Mouse (Mus musculus): ENCODE measurements around the gene A430005L14Rik. TPM values are rescaled to one million over a fixed set of nuclear protein-coding genes. Genes with fewer than 3 reads are reported as not detected.

The A430005L14Rik gene
- total and polyA plus RNA-seq, 3 experiments, result 26.8 to 48.9 (median 41.8) TPM

GRCm38 (mm10) chr4:153979243-153979642, 22.2 kb downstream of the A430005L14Rik start:
- dilution Hi-C loops (cut with MboI; ENCODE audit: extremely low pct_ligation_motif_present, extremely low pct_unique_long_range_greater_than_20kb, low sequenced_read_pairs), result no loop called here
- H3K36me3 ChIP-seq (replicated peaks in 1 of 2; ENCODE audit: control insufficient read depth in 1 of 2, insufficient read depth in 1 of 2, low read length in 1 of 2), result peaks cover 41 to 63% of the 10 kb centered on the region in 2 experiments

DNA sequence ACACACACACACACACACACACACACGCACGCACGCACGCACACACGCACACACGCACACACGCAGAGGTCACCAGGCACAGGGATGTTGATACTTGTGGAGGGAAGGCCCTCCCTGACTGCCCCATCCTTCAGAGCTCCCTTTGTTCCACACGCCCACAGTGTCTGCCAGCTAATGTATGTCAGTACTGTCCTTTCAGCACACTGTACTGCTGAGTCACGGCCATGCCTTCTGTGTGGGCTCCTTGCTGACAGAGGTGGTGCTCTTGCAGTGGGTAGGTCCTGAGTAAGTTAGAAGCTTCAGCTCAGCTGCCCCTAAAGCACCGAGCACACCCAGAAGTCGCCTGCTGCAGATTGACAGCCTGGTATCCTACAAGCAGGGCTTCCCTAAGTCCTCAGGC, 23.4 kb downstream of the A430005L14Rik start:
- H3K4me1 ChIP-seq (ENCODE audit: control insufficient read depth in 1 of 2, insufficient read depth in 2 of 2), result peaks cover 3 to 21% of the 10 kb centered on the region in 2 experiments; a peak in 2 of 4 replicates
- H3K4me2 ChIP-seq (ENCODE audit: insufficient read depth, low read depth, poor library complexity, severe bottlenecking), result no peak overlapping the region
- H3K27me3 ChIP-seq (replicated peaks), result no peaks in the 10 kb centered on the region
- H3K9me3 ChIP-seq (replicated peaks; ENCODE audit: low read length), result no peaks in the 10 kb centered on the region
- H3K4me3 ChIP-seq (replicated peaks in 1 of 3; ENCODE audit: low read depth in 2 of 3, low read length in 2 of 3, poor library complexity in 1 of 3), result no peak overlapping the region
- in situ Hi-C loops (cut with MboI; ENCODE audit: low pct_ligation_motif_present, low pct_unique_long_range_greater_than_20kb, low sequenced_read_pairs), result no loop called here
- H3K79me2 ChIP-seq (replicated peaks; ENCODE audit: control insufficient read depth, extremely low read depth, insufficient read depth, poor library complexity, severe bottlenecking), result peaks cover 4% of the 10 kb centered on the region
- H3K27ac ChIP-seq (ENCODE audit: insufficient read depth, low read depth), result no peak overlapping the region
- no peak overlapping the region for H3K9ac ChIP-seq (ENCODE audit: insufficient read depth, low read depth)
- TF ChIP-seq ZMIZ1 (IDR thresholded peaks at IDR 0.05; ENCODE audit: low read depth, low read length) (no peak), MYC (IDR thresholded peaks at IDR 0.05; ENCODE audit: low read depth, low read length) (no peak), CHD2 (IDR thresholded peaks at IDR 0.05; ENCODE audit: low read length) (no peak), PAX5 (IDR thresholded peaks at IDR 0.05; ENCODE audit: low read length) (no peak), IRF4 (IDR thresholded peaks at IDR 0.05; ENCODE audit: low read depth, low read length) (no peak), MAX (IDR thresholded peaks at IDR 0.05; ENCODE audit: low read length) (no peak), JUN (IDR thresholded peaks at IDR 0.05; ENCODE audit: insufficient read depth, low read depth, low read length) (no peak), MAZ (IDR thresholded peaks at IDR 0.05; ENCODE audit: low read depth, low read length) (no peak), ZKSCAN1 (IDR thresholded peaks at IDR 0.05; ENCODE audit: borderline replicate concordance, low read depth, low read length) (no peak), TCF12 (IDR thresholded peaks at IDR 0.05; ENCODE audit: low read depth, low read length) (no peak), ZC3H11A (IDR thresholded peaks at IDR 0.05; ENCODE audit: low read depth, low read length) (no peak), HCFC1 (IDR thresholded peaks at IDR 0.05; ENCODE audit: low read depth, low read length) (no peak), NELFE (IDR thresholded peaks at IDR 0.05; ENCODE audit: low read depth, low read length) (no peak), USF2 (conservative IDR thresholded peaks at IDR 0.05; ENCODE audit: low read depth, low read length) (no peak), CHD1 (IDR thresholded peaks at IDR 0.05; ENCODE audit: low read depth, low read length) (no peak), MXI1 (IDR thresholded peaks at IDR 0.05; ENCODE audit: low read depth, low read length) (no peak), SIN3A (IDR thresholded peaks at IDR 0.05; ENCODE audit: low read length) (no peak), ZNF384 (IDR thresholded peaks at IDR 0.05; ENCODE audit: low read depth, low read length) (no peak), MAFK (IDR thresholded peaks at IDR 0.05; ENCODE audit: insufficient replicate concordance, low read length) (no peak), BHLHE40 (IDR thresholded peaks at IDR 0.05; ENCODE audit: low read depth, low read length) (no peak)
- DNase-seq (ENCODE audit: extremely low read depth), result no peak
- peaks cover 51 to 75% of the 10 kb centered on the region in 2 experiments for H3K36me3 ChIP-seq (replicated peaks in 1 of 2; ENCODE audit: control insufficient read depth in 1 of 2, insufficient read depth in 1 of 2, low read length in 1 of 2)
- dilution Hi-C loops (cut with MboI; ENCODE audit: extremely low pct_ligation_motif_present, extremely low pct_unique_long_range_greater_than_20kb, low sequenced_read_pairs), result no loop called here

More at GRCm38 (mm10) chr4:153979243-153979642, 22.2 kb downstream of the A430005L14Rik start:
- no peaks in the 10 kb centered on the region for H3K27me3 ChIP-seq (replicated peaks)
- H3K4me1 ChIP-seq (ENCODE audit: control insufficient read depth in 1 of 2, insufficient read depth in 2 of 2), result peaks cover 3 to 21% of the 10 kb centered on the region in 2 experiments; a peak in 2 of 4 replicates
- no peak for DNase-seq (ENCODE audit: extremely low read depth)
- H3K79me2 ChIP-seq (replicated peaks; ENCODE audit: control insufficient read depth, extremely low read depth, insufficient read depth, poor library complexity, severe bottlenecking), result peaks cover 4% of the 10 kb centered on the region
- H3K4me2 ChIP-seq (ENCODE audit: insufficient read depth, low read depth, poor library complexity, severe bottlenecking), result no peak overlapping the region
- no peak overlapping the region for H3K9ac ChIP-seq (ENCODE audit: insufficient read depth, low read depth)
- in situ Hi-C loops (cut with MboI; ENCODE audit: low pct_ligation_motif_present, low pct_unique_long_range_greater_than_20kb, low sequenced_read_pairs), result no loop called here
- TF ChIP-seq RCOR1 (conservative IDR thresholded peaks at IDR 0.05; ENCODE audit: low read depth, low read length), result no peak
- H3K4me3 ChIP-seq (replicated peaks in 1 of 3; ENCODE audit: low read depth in 2 of 3, low read length in 2 of 3, poor library complexity in 1 of 3), result no peak overlapping the region
- H3K27ac ChIP-seq (ENCODE audit: insufficient read depth, low read depth), result no peak overlapping the region
- H3K9me3 ChIP-seq (replicated peaks; ENCODE audit: low read length), result no peaks in the 10 kb centered on the region

All from CH12.LX (cell line).